Mouse (Mus musculus): ENCODE data around the gene Klc1.

DNA sequence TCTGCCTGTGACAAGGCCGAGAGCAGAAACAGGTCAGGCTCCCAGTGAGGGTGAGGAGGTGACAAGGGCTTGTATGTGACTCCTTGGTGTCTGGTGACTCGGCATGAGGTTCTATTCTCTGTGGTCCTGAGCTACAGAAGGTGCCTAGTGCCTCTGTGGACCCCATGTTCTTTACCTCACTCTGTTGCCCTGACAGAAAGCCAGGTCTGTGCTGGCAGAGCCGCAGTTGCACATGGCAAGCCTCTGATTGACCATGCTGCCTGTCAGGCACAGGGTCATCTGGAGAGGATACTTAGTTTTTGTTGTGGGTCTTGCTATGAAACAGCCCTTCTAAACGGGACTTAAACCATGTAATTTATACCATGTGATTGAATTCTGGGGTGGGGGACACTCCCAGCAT lies 63.3 kb downstream of the Klc1 start:
- TF ChIP-seq POLR2A (IDR thresholded peaks at IDR 0.05; ENCODE audit: extremely low read depth, insufficient read depth, low read length) (no peak), CTCF (IDR thresholded peaks at IDR 0.05; ENCODE audit: low read depth, low read length) (no peak)

All from liver, adult 2 months (tissue).